ENCODE assay signal across 8 mouse cellular contexts in the genomic region with DNA sequence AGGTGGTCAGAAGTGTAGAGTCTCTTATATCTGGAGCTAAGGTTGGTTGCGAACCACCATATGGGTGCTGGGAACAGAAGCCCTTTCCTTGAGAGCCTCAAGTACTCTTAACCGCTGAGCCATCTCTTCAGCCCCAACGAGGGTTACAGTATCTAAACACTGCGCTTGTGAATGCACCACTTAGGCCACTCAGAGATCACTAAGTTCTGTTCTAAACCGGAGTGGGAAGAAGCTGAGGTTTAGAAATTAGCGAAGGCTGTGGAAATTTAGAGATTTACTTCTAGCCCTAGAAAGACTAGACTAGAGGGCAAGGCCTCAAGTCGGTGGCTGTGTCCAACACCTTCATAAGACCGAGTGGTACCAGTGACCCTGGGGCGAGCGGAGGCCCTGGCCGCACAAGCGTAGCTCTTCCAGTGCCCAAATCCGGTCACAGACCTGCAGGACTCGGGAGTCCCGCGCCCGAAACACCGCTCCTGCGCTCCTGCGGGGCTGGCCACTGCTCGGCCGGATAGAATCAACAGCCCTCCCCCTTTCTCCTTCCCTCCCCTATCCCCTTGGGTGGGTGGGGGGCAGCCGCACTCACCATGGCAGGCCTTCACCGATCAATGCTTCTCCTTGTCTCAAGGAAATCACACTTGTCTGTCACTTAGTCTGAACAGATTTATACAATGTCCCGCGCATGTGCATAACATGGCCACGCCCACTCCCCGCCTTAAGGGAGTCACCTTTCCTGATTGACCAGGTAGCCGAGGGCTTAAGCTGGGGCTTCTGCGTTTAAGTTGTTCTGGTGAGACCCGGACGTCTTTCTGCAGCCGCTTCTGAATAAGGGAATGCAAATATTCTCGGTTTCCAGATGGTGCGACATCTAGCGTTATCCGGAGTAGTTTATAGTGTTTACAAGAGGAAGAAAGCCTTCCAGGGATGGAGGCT. TPM values are rescaled to one million over a fixed set of nuclear protein-coding genes. Genes with fewer than 3 reads are reported as not detected.
DNase-seq lines count a peak whose midpoint lies in the region; ATAC-seq and TF ChIP-seq lines count a peak whose summit lies in the region.

No protein-coding gene starts in this region.

- peak; percentile 45 to 70 for DNase-seq in spleen, adult 18-20 months
- DNase-seq in spleen, adult 12 weeks (ENCODE audit: low spot score), result no peak
- peak; percentile 83 to 85 for DNase-seq in heart, adult 2 months
- DNase-seq in kidney, adult 2 months, result peak; percentile 96
- peak; percentile 86 for DNase-seq in limb, embryonic 10.5 days (ENCODE audit: low spot score)
- DNase-seq in spleen, postnatal 36 days (ENCODE audit: low spot score in 2 of 2), result peak; percentile 53 to 60

- H3K36me3 ChIP-seq in embryonic facial prominence, embryonic 12.5 days, result no peaks in the 10 kb centered on the region
- H3K36me3 ChIP-seq in heart, adult 2 months (ENCODE audit: control insufficient read depth, insufficient read depth, low read length), result no peaks in the 10 kb centered on the region
- no peaks in the 10 kb centered on the region for H3K36me3 ChIP-seq in kidney, adult 2 months (ENCODE audit: control insufficient read depth, insufficient read depth, low read length)
- H3K36me3 ChIP-seq in limb, embryonic 10.5 days, result no peaks in the 10 kb centered on the region
- H3K36me3 ChIP-seq in midbrain, embryonic 13.5 days, result no peaks in the 10 kb centered on the region

- H3K27ac ChIP-seq in embryonic facial prominence, embryonic 12.5 days, result peak overlapping the region; percentile 52
- peak overlapping the region; percentile 66 for H3K27ac ChIP-seq in heart, adult 2 months
- H3K27ac ChIP-seq in kidney, adult 2 months (ENCODE audit: insufficient read depth, low read depth, low read length), result peak overlapping the region; percentile 59
- H3K27ac ChIP-seq in limb, embryonic 10.5 days, result peak overlapping the region; percentile 81
- H3K27ac ChIP-seq in midbrain, embryonic 13.5 days, result peak overlapping the region; percentile 62

- peak; percentile 89 for ATAC-seq in embryonic facial prominence, embryonic 12.5 days (ENCODE audit: insufficient number of reproducible peaks, insufficient read depth, low FRiP score, low TSS enrichment)
- peak; percentile 93 for ATAC-seq in midbrain, embryonic 13.5 days

- TF ChIP-seq CTCF in heart, adult 2 months (IDR thresholded peaks at IDR 0.05), result peak; percentile 56
- TF ChIP-seq CTCF in kidney, adult 2 months (conservative IDR thresholded peaks at IDR 0.05; ENCODE audit: insufficient read depth, insufficient read length, low read depth, low read length), result 0 out of 2 replicates have a peak, but pooled peaks have one; percentile 2

- H3K4me1 ChIP-seq in embryonic facial prominence, embryonic 12.5 days, result peaks cover 7% of the 10 kb centered on the region; the same call in 1 of the 2 replicates
- no peaks in the 10 kb centered on the region for H3K4me1 ChIP-seq in heart, adult 2 months (ENCODE audit: control insufficient read depth, insufficient read depth, low read length)
- peaks cover 7% of the 10 kb centered on the region for H3K4me1 ChIP-seq in kidney, adult 2 months (ENCODE audit: control insufficient read depth, insufficient read depth, low read length)
- peaks cover 3% of the 10 kb centered on the region for H3K4me1 ChIP-seq in limb, embryonic 10.5 days
- peaks cover 8% of the 10 kb centered on the region; the same call in 1 of the 2 replicates for H3K4me1 ChIP-seq in midbrain, embryonic 13.5 days (replicated peaks)

- H3K79me2 ChIP-seq in heart, adult 2 months (replicated peaks; ENCODE audit: control insufficient read depth, insufficient read depth, low read length), result no peaks in the 10 kb centered on the region

- no peaks in the 10 kb centered on the region for H3K9me3 ChIP-seq in embryonic facial prominence, embryonic 12.5 days
- no peaks in the 10 kb centered on the region for H3K9me3 ChIP-seq in limb, embryonic 10.5 days (replicated peaks)
- no peaks in the 10 kb centered on the region for H3K9me3 ChIP-seq in midbrain, embryonic 13.5 days

- peak; percentile 65 for TF ChIP-seq POLR2A in heart, adult 2 months (IDR thresholded peaks at IDR 0.05; ENCODE audit: insufficient read depth, low read depth, low read length)
- peak; percentile 14 for TF ChIP-seq POLR2A in kidney, adult 2 months (IDR thresholded peaks at IDR 0.05; ENCODE audit: low read depth, low read length)

- H3K4me2 ChIP-seq in embryonic facial prominence, embryonic 12.5 days (replicated peaks), result peak overlapping the region; percentile 70
- H3K4me2 ChIP-seq in midbrain, embryonic 13.5 days (replicated peaks), result peak overlapping the region; percentile 85

- peak overlapping the region; percentile 60 for H3K4me3 ChIP-seq in embryonic facial prominence, embryonic 12.5 days
- H3K4me3 ChIP-seq in heart, adult 2 months, result peak overlapping the region; percentile 63
- H3K4me3 ChIP-seq in kidney, adult 2 months (ENCODE audit: insufficient read depth, low read depth, low read length), result peak overlapping the region; percentile 86
- peak overlapping the region; percentile 68 for H3K4me3 ChIP-seq in limb, embryonic 10.5 days
- peak overlapping the region; percentile 67 for H3K4me3 ChIP-seq in midbrain, embryonic 13.5 days (replicated peaks)

- peak overlapping the region; percentile 53 for H3K9ac ChIP-seq in embryonic facial prominence, embryonic 12.5 days
- H3K9ac ChIP-seq in heart, adult 2 months (ENCODE audit: low read depth, low read length), result peak overlapping the region; percentile 95
- H3K9ac ChIP-seq in midbrain, embryonic 13.5 days (replicated peaks), result peak overlapping the region; percentile 79

- no peaks in the 10 kb centered on the region for H3K27me3 ChIP-seq in embryonic facial prominence, embryonic 12.5 days
- no peaks in the 10 kb centered on the region for H3K27me3 ChIP-seq in heart, adult 2 months (ENCODE audit: control insufficient read depth, insufficient read depth, low read length)
- no peaks in the 10 kb centered on the region for H3K27me3 ChIP-seq in kidney, adult 2 months (replicated peaks; ENCODE audit: control insufficient read depth, insufficient read depth, low read length)
- no peaks in the 10 kb centered on the region for H3K27me3 ChIP-seq in limb, embryonic 10.5 days (ENCODE audit: low read depth, poor library complexity, severe bottlenecking)
- no peaks in the 10 kb centered on the region for H3K27me3 ChIP-seq in midbrain, embryonic 13.5 days

- intact Hi-C loops in heart, adult 2 months (cut with DNase I), result loop anchor here (5.0 kb wide), 1 partner anchor 37 kb away; a partner anchor contains a TSS

- WGBS in embryonic facial prominence, embryonic 12.5 days, result 7% methylated on average over 37 of the region's 37 CpGs
- WGBS in heart, adult 2 months, result 8% methylated on average over 37 of the region's 37 CpGs
- 6% methylated on average over 37 of the region's 37 CpGs for WGBS in kidney, adult 2 months
- WGBS in limb, embryonic 10.5 days, result 7% methylated on average over 37 of the region's 37 CpGs
- WGBS in midbrain, embryonic 13.5 days, result 8% methylated on average over 37 of the region's 37 CpGs

- no peak for TF ChIP-seq EP300 in heart, adult 2 months (IDR thresholded peaks at IDR 0.05; ENCODE audit: insufficient read depth, low read depth, low read length)

RNA-seq across cellular contexts. Expression of a gene that starts 3.6 kb away (rescaled TPM):
- 2.3 and 3.2 TPM in 2 replicates for polyA plus RNA-seq in embryonic facial prominence, embryonic 12.5 days (2016; fragmentation: Nextera tagmentation; extraction: Ambion mirVana)
- 1 to 10 TPM; 1.6 to 2.6 TPM for total RNA-seq in heart, adult 2 months (2021)
- polyA plus RNA-seq in heart, adult 2 months (2012; rRNA removed), result 1.00 and 1.2 TPM in 2 replicates
- 0.76 and 0.84 TPM in 2 replicates for polyA plus RNA-seq in kidney, adult 2 months (2012; rRNA removed)
- polyA plus RNA-seq in limb, embryonic 10.5 days (2016; fragmentation: Nextera tagmentation; extraction: Ambion mirVana), result 1.1 and 1.9 TPM in 2 replicates
- polyA plus RNA-seq in midbrain, embryonic 13.5 days (2015; fragmentation: Nextera tagmentation; extraction: Ambion mirVana), result 2.6 and 2.9 TPM in 2 replicates

RNA-seq across cellular contexts. Expression of a gene that starts 32.4 kb away (rescaled TPM):
- polyA plus RNA-seq in embryonic facial prominence, embryonic 12.5 days (2016; fragmentation: Nextera tagmentation; extraction: Ambion mirVana), result not detected in 2 replicates
- not detected for total RNA-seq in heart, adult 2 months (2021)
- polyA plus RNA-seq in heart, adult 2 months (2012; rRNA removed), result not detected in 2 replicates
- polyA plus RNA-seq in kidney, adult 2 months (2012; rRNA removed), result not detected in 2 replicates
- not detected in 2 replicates for polyA plus RNA-seq in limb, embryonic 10.5 days (2016; fragmentation: Nextera tagmentation; extraction: Ambion mirVana)
- not detected in 2 replicates for polyA plus RNA-seq in midbrain, embryonic 13.5 days (2015; fragmentation: Nextera tagmentation; extraction: Ambion mirVana)

RNA-seq across cellular contexts. Expression of a gene that starts 36.2 kb away (rescaled TPM):
- 25.9 and 27.6 TPM in 2 replicates for polyA plus RNA-seq in embryonic facial prominence, embryonic 12.5 days (2016; fragmentation: Nextera tagmentation; extraction: Ambion mirVana)
- 10 to 100 TPM; 25.4 to 26.8 TPM for total RNA-seq in heart, adult 2 months (2021)
- polyA plus RNA-seq in heart, adult 2 months (2012; rRNA removed), result 37.3 and 42.3 TPM in 2 replicates
- 111 and 116 TPM in 2 replicates for polyA plus RNA-seq in kidney, adult 2 months (2012; rRNA removed)
- 22.4 and 25.2 TPM in 2 replicates for polyA plus RNA-seq in limb, embryonic 10.5 days (2016; fragmentation: Nextera tagmentation; extraction: Ambion mirVana)
- 16.6 and 17.3 TPM in 2 replicates for polyA plus RNA-seq in midbrain, embryonic 13.5 days (2015; fragmentation: Nextera tagmentation; extraction: Ambion mirVana)

RNA-seq across cellular contexts. Expression of a gene that starts 38.2 kb away (rescaled TPM):
- polyA plus RNA-seq in embryonic facial prominence, embryonic 12.5 days (2016; fragmentation: Nextera tagmentation; extraction: Ambion mirVana), result 48.9 and 49.1 TPM in 2 replicates
- 10 to 100 TPM; 29.4 to 30.2 TPM for total RNA-seq in heart, adult 2 months (2021)
- polyA plus RNA-seq in heart, adult 2 months (2012; rRNA removed), result 39.2 and 44.2 TPM in 2 replicates
- polyA plus RNA-seq in kidney, adult 2 months (2012; rRNA removed), result 33.7 and 37.7 TPM in 2 replicates
- polyA plus RNA-seq in limb, embryonic 10.5 days (2016; fragmentation: Nextera tagmentation; extraction: Ambion mirVana), result 62.5 and 66.4 TPM in 2 replicates
- 64.1 and 68.8 TPM in 2 replicates for polyA plus RNA-seq in midbrain, embryonic 13.5 days (2015; fragmentation: Nextera tagmentation; extraction: Ambion mirVana)

RNA-seq across cellular contexts. Expression of a gene that starts 38.8 kb away (rescaled TPM):
- 118 and 128 TPM in 2 replicates for polyA plus RNA-seq in embryonic facial prominence, embryonic 12.5 days (2016; fragmentation: Nextera tagmentation; extraction: Ambion mirVana)
- total RNA-seq in heart, adult 2 months (2021), result 10 to 100 TPM; 39.0 to 41.4 TPM
- polyA plus RNA-seq in heart, adult 2 months (2012; rRNA removed), result 99.3 and 108 TPM in 2 replicates
- polyA plus RNA-seq in kidney, adult 2 months (2012; rRNA removed), result 141 and 157 TPM in 2 replicates
- 109 and 116 TPM in 2 replicates for polyA plus RNA-seq in limb, embryonic 10.5 days (2016; fragmentation: Nextera tagmentation; extraction: Ambion mirVana)
- 134 and 137 TPM in 2 replicates for polyA plus RNA-seq in midbrain, embryonic 13.5 days (2015; fragmentation: Nextera tagmentation; extraction: Ambion mirVana)
